Mouse (Mus musculus): ENCODE data around the gene Kank1. TPM values are rescaled to one million over a fixed set of nuclear protein-coding genes. Genes with fewer than 3 reads are reported as not detected.

Gene Kank1
- total RNA-seq, 2 experiments from 2014 or later, result 11.2 to 17.6 TPM

Other genes starting within 250 kb of the Kank1 start
- gene Dock8, start 237.4 kb upstream of the Kank1 start, total RNA-seq (2021), result 10 to 100 TPM; 23.1 to 23.5 TPM

Data from adrenal gland, adult 18-20 months (tissue).